Mouse (Mus musculus): ENCODE measurements around the gene Calm4. TPM values are rescaled to one million over a fixed set of nuclear protein-coding genes. Genes with fewer than 3 reads are reported as not detected.
"Not testable (repeated sequence)": the region's sequence is repeated elsewhere in the genome, so short reads cannot be mapped to it uniquely, and the experiment has no call there.

Gene Calm4
- not detected in 2 replicates for polyA plus RNA-seq (2014; fragmentation: Nextera tagmentation; extraction: Ambion mirVana)

- H3K4me2 ChIP-seq (ENCODE audit: low read length); H3K9me3 ChIP-seq (replicated peaks; ENCODE audit: control insufficient read depth, low read length); H3K27ac ChIP-seq (ENCODE audit: low read depth, low read length); H3K4me1 ChIP-seq (ENCODE audit: control insufficient read depth, insufficient read depth, low read length); ATAC-seq; DNase-seq (ENCODE audit: low spot score); H3K27me3 ChIP-seq (replicated peaks; ENCODE audit: control insufficient read depth, insufficient read depth, low read length); H3K9ac ChIP-seq (ENCODE audit: low read length); H3K4me3 ChIP-seq (ENCODE audit: low read depth, low read length); H3K36me3 ChIP-seq (ENCODE audit: control insufficient read depth, insufficient read depth, low read length): not testable (repeated sequence)
These were observed at the start of gene Calm4 for GRCm38 (mm10) chr13:3837312-3837807. Gene Calm4, plus strand, starts transcription at chr13:3837757.

GRCm38 (mm10) chr13:3788588-3788987 is 49.0 kb upstream of the Calm4 start:
- H3K9me3 ChIP-seq (replicated peaks; ENCODE audit: control insufficient read depth, low read length), result no peaks in the 10 kb centered on the region
- no peaks in the 10 kb centered on the region for H3K36me3 ChIP-seq (ENCODE audit: control insufficient read depth, insufficient read depth, low read length)
- no peak for DNase-seq (ENCODE audit: low spot score)
- no peaks in the 10 kb centered on the region for H3K27me3 ChIP-seq (replicated peaks; ENCODE audit: control insufficient read depth, insufficient read depth, low read length)
- no peak overlapping the region for H3K4me2 ChIP-seq (ENCODE audit: low read length)
- no peaks in the 10 kb centered on the region for H3K4me1 ChIP-seq (ENCODE audit: control insufficient read depth, insufficient read depth, low read length)
- H3K4me3 ChIP-seq (ENCODE audit: low read depth, low read length), result no peak overlapping the region
- no peak overlapping the region for H3K9ac ChIP-seq (ENCODE audit: low read length)
- WGBS, result 85% methylated on average over 2 of the region's 2 CpGs
- H3K27ac ChIP-seq (ENCODE audit: low read depth, low read length), result no peak overlapping the region
- no peak for ATAC-seq

- Histone ChIP-seq H3K4me3 (ENCODE audit: low read depth, low read length) (no peak overlapping the region), H3K27me3 (replicated peaks; ENCODE audit: control insufficient read depth, insufficient read depth, low read length) (no peaks in the 10 kb centered on the region), H3K27ac (ENCODE audit: low read depth, low read length) (no peak overlapping the region), H3K36me3 (ENCODE audit: control insufficient read depth, insufficient read depth, low read length) (no peaks in the 10 kb centered on the region), H3K9ac (ENCODE audit: low read length) (no peak overlapping the region), H3K4me1 (ENCODE audit: control insufficient read depth, insufficient read depth, low read length) (no peaks in the 10 kb centered on the region), H3K9me3 (replicated peaks; ENCODE audit: control insufficient read depth, low read length) (no peaks in the 10 kb centered on the region), H3K4me2 (ENCODE audit: low read length) (no peak overlapping the region)
- WGBS, result 81% methylated on average over 2 of the region's 2 CpGs
- ATAC-seq, result no peak
- no peak for DNase-seq (ENCODE audit: low spot score)
These were observed 48.0 kb upstream of the Calm4 start for GRCm38 (mm10) chr13:3789531-3789930.

DNA sequence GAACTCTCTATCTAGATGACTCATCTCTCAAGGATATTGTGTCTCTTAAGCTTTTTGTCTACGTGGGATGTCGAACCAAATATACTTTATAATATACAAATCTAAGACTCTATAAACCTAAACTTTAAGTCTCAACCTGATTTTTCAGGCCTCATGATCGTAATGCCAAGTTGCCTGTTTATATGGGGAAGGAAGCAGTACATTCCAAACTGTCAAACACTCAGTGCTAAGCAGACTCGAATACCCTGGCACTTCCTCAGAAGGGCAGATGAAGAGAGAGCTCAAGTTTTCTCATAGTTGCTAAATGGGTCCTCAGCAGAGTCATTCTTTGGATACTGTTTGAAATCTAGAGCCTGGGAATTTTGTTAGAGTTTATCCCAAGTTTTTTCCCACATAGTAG is 40.9 kb upstream of the Calm4 start:
- no peak for ATAC-seq
- no peak overlapping the region for H3K4me2 ChIP-seq (ENCODE audit: low read length)
- DNase-seq (ENCODE audit: low spot score), result no peak
- H3K4me1 ChIP-seq (ENCODE audit: control insufficient read depth, insufficient read depth, low read length), result no peaks in the 10 kb centered on the region
- 93% methylated on average over 4 of the region's 4 CpGs for WGBS
- H3K36me3 ChIP-seq (ENCODE audit: control insufficient read depth, insufficient read depth, low read length), result no peaks in the 10 kb centered on the region
- no peaks in the 10 kb centered on the region for H3K9me3 ChIP-seq (replicated peaks; ENCODE audit: control insufficient read depth, low read length)
- H3K27ac ChIP-seq (ENCODE audit: low read depth, low read length), result no peak overlapping the region
- no peak overlapping the region for H3K9ac ChIP-seq (ENCODE audit: low read length)
- no peaks in the 10 kb centered on the region for H3K27me3 ChIP-seq (replicated peaks; ENCODE audit: control insufficient read depth, insufficient read depth, low read length)
- H3K4me3 ChIP-seq (ENCODE audit: low read depth, low read length), result no peak overlapping the region

DNA sequence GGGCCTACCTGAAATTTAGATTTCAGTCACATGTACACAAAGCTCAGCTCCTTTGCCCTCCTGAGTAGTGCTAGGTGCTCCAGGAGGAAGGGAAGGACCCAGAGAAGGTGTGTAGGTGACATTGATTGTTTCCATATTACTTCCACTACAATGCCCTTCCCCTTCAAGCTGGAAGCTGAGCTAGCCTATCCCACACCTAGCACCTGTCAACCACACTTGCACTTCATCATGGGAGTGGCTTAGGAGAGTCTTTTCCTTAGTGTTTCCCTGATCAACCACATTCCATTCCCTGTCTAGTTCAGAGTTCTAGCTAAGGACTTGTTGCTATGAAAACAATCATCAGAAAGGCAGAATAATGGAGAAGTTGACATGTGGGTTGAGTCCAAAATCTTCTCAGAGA is 38.8 kb upstream of the Calm4 start:
- H3K9ac ChIP-seq (ENCODE audit: low read length), result no peak overlapping the region
- H3K4me3 ChIP-seq (ENCODE audit: low read depth, low read length), result no peak overlapping the region
- H3K27ac ChIP-seq (ENCODE audit: low read depth, low read length), result no peak overlapping the region
- H3K9me3 ChIP-seq (replicated peaks; ENCODE audit: control insufficient read depth, low read length), result no peaks in the 10 kb centered on the region
- DNase-seq (ENCODE audit: low spot score), result no peak
- no peaks in the 10 kb centered on the region for H3K36me3 ChIP-seq (ENCODE audit: control insufficient read depth, insufficient read depth, low read length)
- H3K4me1 ChIP-seq (ENCODE audit: control insufficient read depth, insufficient read depth, low read length), result no peaks in the 10 kb centered on the region
- H3K27me3 ChIP-seq (replicated peaks; ENCODE audit: control insufficient read depth, insufficient read depth, low read length), result no peaks in the 10 kb centered on the region
- no peak overlapping the region for H3K4me2 ChIP-seq (ENCODE audit: low read length)
- no peak for ATAC-seq

DNA sequence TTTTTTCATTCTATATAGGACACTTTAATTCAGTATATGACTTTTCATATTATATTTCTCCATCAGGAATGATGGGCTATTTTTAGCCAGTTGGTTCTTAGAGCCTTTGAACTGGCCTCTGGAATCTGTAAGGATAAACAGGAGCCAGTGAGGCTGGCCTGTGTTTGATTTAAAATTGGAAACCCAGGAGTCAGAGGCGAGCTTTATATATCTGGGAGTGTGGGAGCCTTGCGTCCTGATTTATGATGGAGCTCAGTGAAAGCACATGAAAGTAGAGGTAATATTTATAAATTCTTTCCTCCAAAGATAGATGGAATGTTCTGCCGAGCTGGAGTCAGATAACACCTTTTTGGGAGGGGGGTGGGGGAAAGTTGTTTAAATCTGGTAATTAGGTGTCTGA is 38.2 kb upstream of the Calm4 start:
- H3K4me2 ChIP-seq (ENCODE audit: low read length), result no peak overlapping the region
- H3K4me3 ChIP-seq (ENCODE audit: low read depth, low read length), result no peak overlapping the region
- H3K4me1 ChIP-seq (ENCODE audit: control insufficient read depth, insufficient read depth, low read length), result no peaks in the 10 kb centered on the region
- no peaks in the 10 kb centered on the region for H3K36me3 ChIP-seq (ENCODE audit: control insufficient read depth, insufficient read depth, low read length)
- H3K9ac ChIP-seq (ENCODE audit: low read length), result no peak overlapping the region
- 75% methylated on average over 3 of the region's 3 CpGs for WGBS
- DNase-seq (ENCODE audit: low spot score) (no peak), ATAC-seq (no peak)
- no peak overlapping the region for H3K27ac ChIP-seq (ENCODE audit: low read depth, low read length)
- H3K27me3 ChIP-seq (replicated peaks; ENCODE audit: control insufficient read depth, insufficient read depth, low read length), result no peaks in the 10 kb centered on the region
- H3K9me3 ChIP-seq (replicated peaks; ENCODE audit: control insufficient read depth, low read length), result no peaks in the 10 kb centered on the region

DNA sequence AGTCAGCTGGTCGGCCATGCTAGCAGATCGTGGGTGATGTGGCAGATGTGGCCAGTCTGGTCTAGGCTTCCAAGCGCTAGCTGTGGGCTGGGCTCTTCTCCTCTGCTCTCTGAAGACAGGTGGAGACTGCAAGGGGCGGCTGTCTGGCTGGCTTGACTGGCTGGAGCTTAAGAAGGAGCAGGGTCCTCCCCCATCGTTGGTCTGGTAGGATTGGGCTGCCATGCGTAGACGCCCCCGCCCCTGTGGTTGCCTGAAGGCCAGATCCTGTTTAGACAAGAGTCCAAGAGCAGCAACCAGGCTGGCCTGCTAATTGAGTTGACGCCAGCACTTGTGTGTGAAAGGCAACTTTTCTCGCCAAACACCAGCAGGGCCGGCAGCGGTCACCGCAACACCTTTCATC is 33.4 kb upstream of the Calm4 start, which contains the start of gene Calml3:
TSS of gene Calml3 (minus strand) at position 131 of the 400 bp plus-strand sequence.
- Histone ChIP-seq H3K9ac (ENCODE audit: low read length) (no peak within 1 kb of the TSS), H3K9me3 (replicated peaks; ENCODE audit: control insufficient read depth, low read length) (no peaks in the 10 kb centered on the region), H3K27me3 (replicated peaks; ENCODE audit: control insufficient read depth, insufficient read depth, low read length) (no peaks in the 10 kb centered on the region), H3K36me3 (ENCODE audit: control insufficient read depth, insufficient read depth, low read length) (no peaks in the 10 kb centered on the region), H3K4me3 (ENCODE audit: low read depth, low read length) (no peak within 1 kb of the TSS), H3K27ac (ENCODE audit: low read depth, low read length) (no peak within 1 kb of the TSS), H3K4me1 (ENCODE audit: control insufficient read depth, insufficient read depth, low read length) (no peaks in the 10 kb centered on the region), H3K4me2 (ENCODE audit: low read length) (no peak within 1 kb of the TSS)
- DNase-seq (ENCODE audit: low spot score) (no peak), ATAC-seq (no peak)
- 91% methylated on average over 13 of the region's 13 CpGs for WGBS

- WGBS, result 61% methylated on average over 2 of the region's 2 CpGs
- Histone ChIP-seq H3K36me3 (ENCODE audit: control insufficient read depth, insufficient read depth, low read length) (no peaks in the 10 kb centered on the region), H3K4me2 (ENCODE audit: low read length) (no peak overlapping the region), H3K9ac (ENCODE audit: low read length) (no peak overlapping the region), H3K27me3 (replicated peaks; ENCODE audit: control insufficient read depth, insufficient read depth, low read length) (no peaks in the 10 kb centered on the region), H3K9me3 (replicated peaks; ENCODE audit: control insufficient read depth, low read length) (no peaks in the 10 kb centered on the region), H3K27ac (ENCODE audit: low read depth, low read length) (no peak overlapping the region), H3K4me1 (ENCODE audit: control insufficient read depth, insufficient read depth, low read length) (no peaks in the 10 kb centered on the region), H3K4me3 (ENCODE audit: low read depth, low read length) (no peak overlapping the region)
- ATAC-seq, result no peak
- no peak for DNase-seq (ENCODE audit: low spot score)
These were observed 32.4 kb upstream of the Calm4 start for GRCm38 (mm10) chr13:3805132-3805531.

- no peaks in the 10 kb centered on the region for H3K4me1 ChIP-seq (ENCODE audit: control insufficient read depth, insufficient read depth, low read length)
- WGBS, result 89% methylated on average over 5 of the region's 5 CpGs
- H3K4me3 ChIP-seq (ENCODE audit: low read depth, low read length), result no peak overlapping the region
- H3K9me3 ChIP-seq (replicated peaks; ENCODE audit: control insufficient read depth, low read length), result no peaks in the 10 kb centered on the region
- no peaks in the 10 kb centered on the region for H3K27me3 ChIP-seq (replicated peaks; ENCODE audit: control insufficient read depth, insufficient read depth, low read length)
- no peaks in the 10 kb centered on the region for H3K36me3 ChIP-seq (ENCODE audit: control insufficient read depth, insufficient read depth, low read length)
- no peak overlapping the region for H3K27ac ChIP-seq (ENCODE audit: low read depth, low read length)
- DNase-seq (ENCODE audit: low spot score), result no peak
- ATAC-seq, result no peak
- no peak overlapping the region for H3K4me2 ChIP-seq (ENCODE audit: low read length)
- H3K9ac ChIP-seq (ENCODE audit: low read length), result no peak overlapping the region
These were observed 31.9 kb upstream of the Calm4 start for GRCm38 (mm10) chr13:3805638-3806037.
